7 mouse cellular contexts compared by ENCODE assay signal in the genomic region with DNA sequence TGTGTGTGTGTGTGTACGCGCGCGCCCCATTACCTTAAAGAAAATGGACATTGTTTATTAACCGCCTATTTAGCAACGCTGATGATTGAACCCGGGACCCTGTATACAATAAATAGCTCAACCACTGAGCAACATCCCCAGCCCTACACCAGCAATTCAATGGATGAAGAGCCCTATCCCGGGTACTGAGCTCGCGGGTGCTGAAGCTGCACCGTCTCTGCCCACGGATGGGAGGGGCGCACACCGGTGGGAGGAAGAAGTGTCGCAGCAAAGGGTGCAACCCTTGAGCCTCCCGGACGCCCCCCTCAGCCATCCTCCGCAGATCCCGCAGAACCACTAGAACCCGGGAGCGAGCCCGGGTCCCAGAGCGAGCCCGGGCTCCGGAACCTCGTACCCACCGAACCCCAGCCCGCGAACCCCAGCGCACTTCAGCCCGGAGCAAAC. TPM values are rescaled to one million over a fixed set of nuclear protein-coding genes. Genes with fewer than 3 reads are reported as not detected.
DNase-seq lines count a peak whose midpoint lies in the region; ATAC-seq lines count a peak whose summit lies in the region.

No protein-coding gene starts in this region.

- peak overlapping the region; percentile 68 for H3K27ac ChIP-seq in lung, embryonic 16.5 days (ENCODE audit: low read length)
- H3K27ac ChIP-seq in forebrain, embryonic 11.5 days (ENCODE audit: low read depth, low read length): peak overlapping the region; percentile 89
- peak overlapping the region; percentile 95 for H3K27ac ChIP-seq in neural tube, embryonic 15.5 days (replicated peaks)

- peak overlapping the region; percentile 94 for H3K4me2 ChIP-seq in lung, embryonic 16.5 days (ENCODE audit: low read depth, low read length)
- H3K4me2 ChIP-seq in forebrain, embryonic 11.5 days (ENCODE audit: low read depth, low read length, severe bottlenecking): peak overlapping the region; percentile 73
- peak overlapping the region; percentile 84 for H3K4me2 ChIP-seq in neural tube, embryonic 15.5 days

- H3K9ac ChIP-seq in lung, embryonic 16.5 days (ENCODE audit: low read length): peak overlapping the region; percentile 81
- peak overlapping the region; percentile 91 for H3K9ac ChIP-seq in forebrain, embryonic 11.5 days (ENCODE audit: low read length)
- peak overlapping the region; percentile 90 for H3K9ac ChIP-seq in neural tube, embryonic 15.5 days (replicated peaks)

- H3K9me3 ChIP-seq in lung, embryonic 16.5 days (ENCODE audit: control insufficient read depth, low read length): no peaks in the 10 kb centered on the region
- H3K9me3 ChIP-seq in forebrain, embryonic 11.5 days (ENCODE audit: control insufficient read depth, low read length): no peaks in the 10 kb centered on the region
- H3K9me3 ChIP-seq in neural tube, embryonic 15.5 days (replicated peaks): no peaks in the 10 kb centered on the region

- peak; percentile 65 for ATAC-seq in lung, embryonic 16.5 days (ENCODE audit: low read depth)
- peak; percentile 53 for ATAC-seq in activated CD4-positive, CD25-positive, alpha-beta regulatory T cell, adult 4 months
- ATAC-seq in forebrain, embryonic 11.5 days (replicated peaks; ENCODE audit: low FRiP score): peak; percentile 78
- ATAC-seq in neural tube, embryonic 15.5 days (ENCODE audit: low FRiP score): peak; percentile 85

- H3K4me1 ChIP-seq in lung, embryonic 16.5 days (replicated peaks; ENCODE audit: control insufficient read depth, insufficient read depth, low read length): peaks cover 4% of the 10 kb centered on the region; the same call in 1 of the 2 replicates
- H3K4me1 ChIP-seq in forebrain, embryonic 11.5 days (replicated peaks; ENCODE audit: control insufficient read depth, insufficient read depth, low read length): 0 out of 2 replicates have a peak, but pooled peaks cover 2% of the 10 kb centered on the region
- peaks cover 6% of the 10 kb centered on the region for H3K4me1 ChIP-seq in neural tube, embryonic 15.5 days

- 1% methylated on average over 31 of the region's 31 CpGs for WGBS in lung, embryonic 16.5 days
- under 1% methylated on average over 31 of the region's 31 CpGs for WGBS in forebrain, embryonic 11.5 days
- 1% methylated on average over 31 of the region's 31 CpGs for WGBS in neural tube, embryonic 15.5 days

- H3K4me3 ChIP-seq in lung, embryonic 16.5 days (ENCODE audit: low read length): peak overlapping the region; percentile 79
- H3K4me3 ChIP-seq in forebrain, embryonic 11.5 days (ENCODE audit: low read depth, low read length): peak overlapping the region; percentile 70
- H3K4me3 ChIP-seq in neural tube, embryonic 15.5 days (replicated peaks): peak overlapping the region; percentile 82

- H3K27me3 ChIP-seq in lung, embryonic 16.5 days (ENCODE audit: control insufficient read depth, insufficient read depth, low read depth, low read length): peaks cover 2% of the 10 kb centered on the region; the same call in 1 of the 2 replicates
- H3K27me3 ChIP-seq in forebrain, embryonic 11.5 days (ENCODE audit: control insufficient read depth, insufficient read depth, low read length): no peaks in the 10 kb centered on the region
- peaks cover 6% of the 10 kb centered on the region; the same call in 1 of the 2 replicates for H3K27me3 ChIP-seq in neural tube, embryonic 15.5 days (replicated peaks)

- no peaks in the 10 kb centered on the region for H3K36me3 ChIP-seq in lung, embryonic 16.5 days (ENCODE audit: control insufficient read depth, insufficient read depth, low read length)
- H3K36me3 ChIP-seq in forebrain, embryonic 11.5 days (ENCODE audit: control insufficient read depth, insufficient read depth, low read length): no peaks in the 10 kb centered on the region
- 0 out of 2 replicates have a peak, but pooled peaks cover 3% of the 10 kb centered on the region for H3K36me3 ChIP-seq in neural tube, embryonic 15.5 days

- DNase-seq in lung, postnatal 14 days: no peak
- DNase-seq in forebrain, embryonic 11.5 days (ENCODE audit: low spot score): no peak
- DNase-seq in liver: peak; percentile 61
- DNase-seq in frontal cortex, postnatal 25 days (ENCODE audit: low spot score in 2 of 2): no peak

RNA-seq across cellular contexts. Expression of a gene that starts 0.4 kb away (rescaled TPM):
- 3.3 and 3.5 TPM in 2 replicates for polyA plus RNA-seq in lung, embryonic 16.5 days (2015; fragmentation: Nextera tagmentation; extraction: Ambion mirVana)
- polyA plus RNA-seq in activated CD4-positive, CD25-positive, alpha-beta regulatory T cell, adult 4 months (2017; shearing (Covaris generic)): 10 to 100 TPM; 19.4 to 22.7 TPM
- polyA plus RNA-seq in forebrain, embryonic 11.5 days (2014; fragmentation: Nextera tagmentation; extraction: Ambion mirVana): 9.2 and 9.4 TPM in 2 replicates
- polyA plus RNA-seq in neural tube, embryonic 15.5 days (2015; fragmentation: Nextera tagmentation; extraction: Ambion mirVana): 7.0 and 8.1 TPM in 2 replicates

RNA-seq across cellular contexts. Expression of a gene that starts 32.1 kb away (rescaled TPM):
- polyA plus RNA-seq in lung, embryonic 16.5 days (2015; fragmentation: Nextera tagmentation; extraction: Ambion mirVana): 19.9 and 21.0 TPM in 2 replicates
- polyA plus RNA-seq in activated CD4-positive, CD25-positive, alpha-beta regulatory T cell, adult 4 months (2017; shearing (Covaris generic)): 1 to 10 TPM; 6.5 to 8.0 TPM
- polyA plus RNA-seq in forebrain, embryonic 11.5 days (2014; fragmentation: Nextera tagmentation; extraction: Ambion mirVana): 22.5 and 23.9 TPM in 2 replicates
- 17.2 and 18.0 TPM in 2 replicates for polyA plus RNA-seq in neural tube, embryonic 15.5 days (2015; fragmentation: Nextera tagmentation; extraction: Ambion mirVana)

RNA-seq across cellular contexts. Expression of a gene that starts 58.4 kb away (rescaled TPM):
- 979 and 987 TPM in 2 replicates for polyA plus RNA-seq in lung, embryonic 16.5 days (2015; fragmentation: Nextera tagmentation; extraction: Ambion mirVana)
- 1,000 to 10,000 TPM; 1,760 to 1,971 TPM for polyA plus RNA-seq in activated CD4-positive, CD25-positive, alpha-beta regulatory T cell, adult 4 months (2017; shearing (Covaris generic))
- polyA plus RNA-seq in forebrain, embryonic 11.5 days (2014; fragmentation: Nextera tagmentation; extraction: Ambion mirVana): 889 and 1,020 TPM in 2 replicates
- 719 and 774 TPM in 2 replicates for polyA plus RNA-seq in neural tube, embryonic 15.5 days (2015; fragmentation: Nextera tagmentation; extraction: Ambion mirVana)
